Mouse (Mus musculus): ENCODE measurements around the gene Lhpp.

The Lhpp gene

DNA sequence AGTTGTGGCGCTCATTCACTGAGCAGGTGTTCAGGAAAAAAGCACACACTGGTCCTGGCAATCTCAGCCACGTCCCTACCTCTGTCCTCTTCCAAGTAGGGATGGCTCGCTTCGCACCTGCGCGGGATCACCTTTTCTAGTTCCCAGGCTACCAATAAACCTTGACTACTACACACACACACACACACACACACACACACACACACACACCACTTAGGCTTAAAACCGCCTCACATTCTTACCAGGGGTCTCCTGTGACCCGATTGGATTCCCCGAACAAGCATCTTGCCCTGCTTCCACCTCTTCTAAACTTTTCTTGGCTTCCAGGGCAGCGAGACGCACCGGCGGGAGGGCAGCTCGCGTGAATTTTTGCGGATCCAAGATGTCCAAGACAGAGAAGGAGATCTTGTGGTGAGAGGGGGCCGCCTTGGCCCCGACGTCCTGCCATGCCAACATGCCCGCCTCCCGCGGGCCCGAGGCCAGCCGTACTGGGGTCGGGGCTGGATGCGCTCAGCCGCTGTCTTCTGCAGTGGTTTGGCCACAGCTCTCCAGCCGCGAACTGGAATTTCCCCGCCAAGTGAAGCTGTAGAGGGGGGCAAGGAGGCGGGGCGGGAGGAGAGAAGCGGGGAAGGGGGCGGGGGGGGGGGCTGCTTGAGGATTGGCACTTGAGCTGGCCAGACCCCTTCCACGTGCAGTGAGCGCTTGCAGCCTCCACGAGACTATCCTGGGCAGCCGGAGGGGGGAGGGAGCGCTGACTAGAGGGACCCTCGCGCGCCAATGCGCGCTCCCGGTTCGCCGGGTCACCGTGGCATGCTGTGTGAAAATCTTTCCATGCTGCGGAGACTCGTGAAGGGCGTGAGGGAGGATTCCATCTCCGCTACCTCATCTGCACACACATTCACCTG lies 11.1 kb upstream of the Lhpp start, which contains the start of gene Nkx1-2:
Gene Nkx1-2 (minus strand): TSS at position 567 of the 905 bp plus-strand sequence.
- peak; percentile 59 for DNase-seq

DNA sequence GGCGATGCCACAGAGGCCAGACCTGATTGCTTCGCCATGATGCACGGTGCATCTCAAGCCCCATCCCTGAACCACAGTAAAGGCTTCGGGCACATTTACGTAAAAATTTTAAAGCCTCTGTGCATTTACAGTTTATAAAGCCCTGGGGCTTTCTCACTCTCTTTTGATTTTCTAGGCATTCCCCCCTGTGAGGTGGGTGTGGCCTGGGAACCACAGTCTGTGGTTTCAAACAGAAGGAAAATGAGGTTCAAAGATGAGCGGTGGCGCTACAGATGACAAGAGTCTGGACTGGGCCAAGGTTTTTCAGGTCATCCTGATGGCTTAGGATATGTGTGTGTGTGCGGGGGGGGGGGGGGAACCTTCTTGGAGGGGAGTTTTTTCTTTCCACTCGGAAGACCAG lies 10.4 kb upstream of the Lhpp start:
- peak; percentile 21 for DNase-seq

DNA sequence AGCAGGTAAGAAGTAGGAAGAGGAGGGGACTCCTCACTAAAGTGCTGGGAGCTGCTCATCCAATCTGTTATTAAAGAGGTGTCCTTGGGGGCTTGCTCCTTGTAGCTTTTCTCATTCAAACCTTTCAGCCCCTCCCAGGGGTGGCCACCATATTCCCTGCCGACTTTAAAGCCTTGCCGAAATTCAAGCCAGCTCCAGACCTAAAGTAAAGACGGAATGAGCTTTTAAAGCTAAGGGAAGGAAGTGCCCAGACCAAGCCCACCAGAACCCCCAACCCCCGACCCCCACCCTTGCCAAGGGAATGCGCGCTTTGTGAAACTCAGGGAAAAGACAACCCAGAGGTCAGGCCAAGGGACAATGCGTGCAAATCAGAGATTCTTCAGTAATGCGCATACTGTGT lies 9.5 kb upstream of the Lhpp start:
- no peak for DNase-seq

DNA sequence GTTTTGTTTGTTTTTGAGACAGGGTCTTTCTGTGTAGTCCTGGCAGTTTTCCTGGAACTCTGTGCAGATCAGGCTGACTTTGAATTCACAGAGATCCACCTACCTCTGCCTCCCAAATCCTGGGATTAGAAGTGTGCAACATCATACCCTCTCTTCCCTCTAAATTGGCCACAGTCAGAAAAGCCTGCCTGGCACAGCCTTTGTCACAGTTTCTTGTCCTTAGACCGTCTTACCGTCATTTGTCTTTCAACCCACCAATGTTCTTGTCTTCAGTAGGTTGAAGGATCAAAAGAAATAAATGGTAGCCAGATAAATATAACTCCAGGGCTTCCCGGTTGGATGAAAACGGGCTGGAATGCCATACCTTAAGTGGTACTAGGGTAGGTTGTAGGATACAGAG lies 5.7 kb upstream of the Lhpp start:
- DNase-seq = no peak

DNA sequence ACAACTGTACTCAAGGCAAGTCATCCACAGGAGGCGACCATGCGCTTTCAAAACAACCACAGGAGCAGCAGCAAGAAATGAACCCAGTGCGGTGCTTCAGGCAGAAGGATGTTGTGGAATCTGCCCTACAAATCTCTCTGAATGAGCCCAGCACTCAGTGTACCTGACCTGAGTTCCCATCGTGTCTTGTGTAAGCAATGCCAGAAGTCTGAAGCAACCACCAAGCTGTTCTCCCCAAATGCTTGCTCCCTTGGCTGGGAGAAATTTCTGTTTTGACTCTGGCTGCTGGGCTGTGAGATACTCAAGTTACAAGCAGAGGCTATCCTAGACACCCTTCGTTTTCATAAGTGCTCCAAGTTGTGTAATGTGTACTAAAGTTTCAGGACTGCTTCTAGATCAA lies 4.7 kb upstream of the Lhpp start:
- no peak for DNase-seq

DNA sequence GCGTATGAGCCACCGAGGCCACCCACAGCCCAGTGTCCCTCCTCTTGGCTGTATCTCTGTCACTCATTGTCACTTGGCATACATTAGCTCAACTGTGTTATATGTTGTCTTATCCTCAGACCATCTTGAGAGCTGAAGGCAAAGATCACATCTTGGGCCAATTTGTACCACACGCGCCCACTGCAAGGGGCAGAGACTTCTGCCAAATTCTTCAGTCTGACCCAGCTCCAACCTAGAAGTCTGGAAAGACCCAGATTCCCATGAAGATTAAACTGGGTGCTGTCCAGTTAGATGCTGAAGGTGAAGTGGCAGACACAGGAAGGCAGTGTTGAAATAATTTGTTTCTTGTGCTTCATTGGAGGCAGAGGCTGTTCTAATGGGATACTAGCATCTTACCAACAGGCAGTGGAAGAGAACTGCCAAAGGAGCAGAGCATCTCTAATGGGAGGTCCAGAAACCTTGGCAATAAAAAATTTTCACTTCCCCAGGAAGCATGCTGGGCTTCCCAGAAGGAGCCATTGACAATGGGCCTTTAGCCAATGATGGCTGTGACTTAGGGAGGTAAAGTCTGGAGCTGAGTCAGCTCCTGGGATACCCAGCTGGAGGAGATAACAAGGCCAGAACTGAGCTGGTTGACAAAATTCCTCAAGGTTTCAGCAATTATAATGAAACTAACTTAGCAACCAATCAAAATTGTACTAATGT lies 2.0 kb upstream of the Lhpp start:
- DNase-seq = no peak

DNA sequence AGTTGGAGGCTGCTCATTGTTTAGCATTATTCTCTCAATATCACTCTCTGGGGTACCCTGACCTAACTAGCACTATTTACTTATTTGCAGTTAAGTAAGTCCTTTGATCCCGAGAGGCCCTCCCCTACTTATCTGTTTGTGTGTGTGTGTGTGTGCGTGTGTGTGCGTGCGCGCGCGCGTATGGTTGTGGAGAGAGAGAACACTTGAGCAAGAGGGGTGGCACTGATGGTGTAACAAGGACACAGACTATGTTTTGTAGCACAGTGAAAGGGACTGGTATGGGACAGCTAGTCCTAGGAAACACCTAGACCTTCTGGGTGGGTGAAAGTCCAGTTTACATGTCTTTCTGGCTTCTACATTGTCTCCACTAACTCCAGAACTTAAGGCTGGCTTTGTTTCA lies 1.1 kb downstream of the Lhpp start:
- no peak for DNase-seq

DNA sequence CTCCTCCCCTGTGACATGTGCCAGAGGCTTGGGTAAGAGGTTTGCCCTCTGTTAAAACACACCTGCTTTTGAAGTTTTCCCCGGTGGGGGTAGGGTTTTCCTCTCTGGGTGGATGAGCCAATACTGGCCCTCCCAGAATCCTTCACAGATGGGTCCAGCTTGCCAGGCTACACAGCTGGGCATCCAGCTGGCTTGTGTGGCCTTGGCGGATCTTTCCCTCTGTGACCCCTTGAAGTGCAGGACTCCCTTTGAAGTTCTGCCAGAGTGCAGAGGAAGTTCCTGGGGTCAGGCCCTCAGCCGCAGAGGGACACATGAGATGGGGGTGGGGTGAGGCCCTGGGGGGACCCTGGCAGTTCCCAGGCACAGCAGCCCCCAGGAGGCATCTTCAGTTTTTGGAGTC lies 4.9 kb downstream of the Lhpp start:
- no peak for DNase-seq

DNA sequence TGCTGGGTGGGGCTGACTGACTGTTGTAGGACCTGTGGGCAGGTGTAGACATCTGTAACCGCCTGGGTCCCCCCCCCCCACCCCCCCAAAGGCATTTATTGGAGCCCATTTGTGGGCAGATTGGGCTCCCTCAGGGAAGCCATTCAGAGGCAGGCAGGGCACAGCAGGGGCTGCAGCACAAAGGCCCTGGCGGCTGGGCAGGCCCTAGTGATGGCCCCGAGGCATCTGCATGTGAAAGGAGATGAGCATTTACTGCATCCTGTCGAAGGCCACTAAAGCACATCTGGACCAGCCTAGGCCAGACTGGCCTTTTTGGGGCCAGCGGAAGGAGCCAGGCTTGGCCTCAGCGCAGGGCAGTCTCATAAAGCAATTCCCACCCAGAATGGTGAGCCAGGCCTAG lies 6.0 kb downstream of the Lhpp start:
- no peak for DNase-seq

DNA sequence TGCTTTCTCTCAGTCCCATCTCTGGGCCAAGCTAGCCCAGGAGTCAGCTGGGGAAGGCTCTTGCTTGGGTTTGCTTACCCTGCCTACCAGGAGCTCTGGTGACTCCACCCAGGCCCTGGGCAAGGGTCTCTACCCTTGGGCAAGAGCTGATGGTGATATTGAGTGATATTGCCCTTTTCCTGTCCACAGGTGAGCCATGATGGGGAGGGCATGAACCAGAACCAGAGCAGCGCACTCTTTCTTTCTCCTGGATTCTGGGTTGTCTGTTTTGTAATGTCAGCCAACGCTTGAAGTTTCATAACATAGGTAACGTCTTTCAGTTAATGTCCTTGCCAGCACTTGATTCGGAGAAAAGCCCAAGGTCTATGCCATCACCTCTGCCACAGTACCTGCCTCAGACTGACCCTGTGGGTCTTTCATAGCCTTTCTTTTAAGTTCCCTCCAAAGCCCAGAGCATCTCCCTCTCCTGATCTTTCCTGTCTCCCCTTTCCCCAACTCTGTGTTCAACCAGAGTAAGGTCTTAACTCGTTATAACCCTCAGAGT lies 6.7 kb downstream of the Lhpp start:
- no peak for DNase-seq

DNA sequence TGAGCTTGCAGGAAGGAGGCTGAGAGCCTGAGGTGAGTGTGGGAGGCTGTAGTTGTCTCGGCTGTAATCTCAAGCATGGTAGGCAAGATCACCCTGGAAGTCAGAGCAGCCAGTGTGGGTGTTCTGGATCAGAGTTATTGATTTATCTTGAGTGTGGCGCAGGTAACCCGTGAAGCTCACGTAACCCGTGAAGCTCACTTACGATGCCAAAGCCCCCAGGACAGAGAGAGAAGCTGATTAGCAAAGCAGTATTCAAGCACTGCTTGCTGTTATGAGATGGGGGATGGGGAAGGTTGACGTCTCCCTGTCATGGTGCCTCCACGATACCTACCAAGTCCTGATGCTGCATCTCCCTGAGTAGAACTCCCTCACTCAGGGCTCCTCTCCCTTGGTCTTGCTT lies 9.1 kb downstream of the Lhpp start:
- DNase-seq = no peak

DNA sequence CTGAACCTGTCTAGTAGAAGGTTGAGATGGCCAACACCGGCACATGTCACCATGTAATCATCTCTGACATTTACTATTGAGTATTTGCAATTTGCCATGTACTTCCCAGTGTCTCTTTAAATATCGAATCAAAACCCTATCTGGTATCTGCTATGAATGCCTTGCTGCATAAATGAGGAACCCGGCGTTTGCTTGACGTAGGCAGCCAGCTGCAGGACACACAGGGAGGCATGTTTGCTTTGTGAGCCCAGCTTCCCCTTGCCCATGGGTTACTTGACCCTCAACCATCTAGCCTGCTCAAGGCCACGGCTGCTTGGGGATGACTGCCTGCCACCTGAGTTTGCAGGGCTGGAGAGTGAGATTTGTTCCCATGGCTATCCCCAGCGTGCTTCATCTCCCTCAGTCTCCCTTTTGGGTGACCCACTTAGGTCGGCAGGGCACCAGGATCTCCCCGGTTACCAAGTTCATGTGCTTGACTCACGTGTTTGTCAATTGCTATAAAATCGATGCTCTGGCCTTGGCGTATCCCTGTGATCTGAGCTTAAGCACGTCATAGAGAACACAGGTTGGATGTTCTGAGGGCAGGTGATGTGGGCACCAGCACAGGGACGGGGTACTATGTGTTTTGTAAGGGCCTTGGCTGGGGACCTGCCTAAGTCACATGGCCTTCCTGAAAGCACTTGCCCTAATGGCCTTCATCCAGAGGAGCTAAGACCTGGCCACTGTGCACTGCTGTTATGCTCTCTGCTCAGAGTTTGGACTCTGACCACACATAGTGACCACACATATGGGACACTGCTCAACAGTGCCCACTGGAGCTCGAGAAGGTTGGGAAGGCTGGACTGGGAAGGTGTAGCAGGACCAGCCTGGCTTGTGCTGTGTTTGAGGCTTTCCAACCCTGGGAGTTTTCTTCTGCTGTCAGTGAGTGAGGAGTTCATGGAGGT lies 9.8 kb downstream of the Lhpp start:
- DNase-seq = no peak

DNA sequence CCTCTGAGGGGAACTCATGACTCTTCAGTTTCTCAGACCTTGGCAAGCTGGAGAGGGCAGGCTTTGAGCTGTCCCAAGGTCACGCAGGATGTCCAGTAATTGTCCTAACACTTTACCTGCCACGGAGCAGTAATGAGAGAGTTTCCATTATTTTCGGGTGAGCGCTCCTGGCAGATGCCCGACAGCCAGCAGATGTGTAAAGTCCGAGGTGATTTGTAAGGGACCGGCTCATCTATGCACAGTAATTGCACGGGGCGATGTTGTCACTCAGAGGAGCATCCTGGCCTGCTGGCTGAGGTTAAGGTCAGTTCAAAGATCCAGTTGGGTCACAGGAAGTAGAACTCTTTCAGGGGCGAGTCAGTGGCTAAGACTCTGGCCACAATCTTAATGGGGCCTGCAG lies 13.7 kb downstream of the Lhpp start:
- no peak for DNase-seq

DNA sequence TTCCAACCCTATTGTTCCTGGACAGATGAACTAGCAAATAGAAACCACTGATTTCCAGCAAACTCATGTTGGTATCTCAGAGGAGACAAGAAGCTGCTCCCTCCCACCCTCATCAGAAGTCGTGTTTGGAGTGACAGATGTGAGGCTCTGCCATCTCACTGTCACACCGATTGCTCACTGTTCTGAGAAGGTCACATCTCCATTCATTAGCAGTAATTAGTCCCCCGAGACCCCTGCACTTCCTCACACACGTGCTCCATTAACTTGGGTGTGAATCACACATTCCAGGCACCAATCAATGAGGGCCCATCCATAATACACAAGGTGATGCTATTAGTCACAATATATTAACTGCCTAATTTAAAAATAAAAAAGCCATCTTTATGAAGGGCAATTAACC lies 15.7 kb downstream of the Lhpp start:
- peak; percentile 50 for DNase-seq

DNA sequence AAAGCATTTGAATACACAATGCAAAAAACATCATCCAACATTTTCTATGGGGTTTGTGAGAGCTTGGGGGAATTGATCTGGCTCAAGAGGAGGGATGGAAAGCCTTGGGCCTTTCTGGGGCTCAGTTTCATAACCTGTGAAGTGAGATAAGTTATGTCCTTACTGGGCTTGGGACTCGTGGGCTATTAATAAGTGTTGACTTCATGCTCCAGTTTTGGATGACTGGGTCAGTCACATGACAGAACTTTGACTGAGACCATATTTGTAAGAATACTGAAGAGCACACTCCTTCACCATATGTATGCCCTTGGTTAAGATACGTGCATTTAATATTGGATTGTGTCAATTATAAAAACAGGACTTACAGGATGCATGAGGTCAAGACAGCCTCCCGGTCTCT lies 17.0 kb downstream of the Lhpp start:
- no peak for DNase-seq

DNA sequence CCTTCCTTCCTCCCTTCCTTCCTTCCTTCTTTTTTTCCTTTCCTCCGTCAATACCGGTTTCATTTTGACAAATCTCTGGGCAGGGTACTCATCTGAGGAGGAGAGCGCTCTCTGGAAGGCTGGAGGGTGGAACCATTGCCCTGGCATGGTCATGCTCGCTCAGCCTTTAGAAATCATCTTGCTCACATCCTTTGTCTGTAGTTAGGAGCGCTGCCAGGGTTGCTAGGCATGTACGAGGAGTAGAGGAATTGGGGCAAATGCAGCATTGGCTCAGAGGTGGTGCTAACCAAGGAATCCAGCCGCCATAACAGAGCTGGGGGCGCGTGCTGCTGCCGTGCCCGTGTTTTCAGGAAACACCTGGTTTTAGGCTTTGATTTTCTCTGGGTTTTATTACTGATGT lies 20.9 kb downstream of the Lhpp start:
- DNase-seq = no peak

DNA sequence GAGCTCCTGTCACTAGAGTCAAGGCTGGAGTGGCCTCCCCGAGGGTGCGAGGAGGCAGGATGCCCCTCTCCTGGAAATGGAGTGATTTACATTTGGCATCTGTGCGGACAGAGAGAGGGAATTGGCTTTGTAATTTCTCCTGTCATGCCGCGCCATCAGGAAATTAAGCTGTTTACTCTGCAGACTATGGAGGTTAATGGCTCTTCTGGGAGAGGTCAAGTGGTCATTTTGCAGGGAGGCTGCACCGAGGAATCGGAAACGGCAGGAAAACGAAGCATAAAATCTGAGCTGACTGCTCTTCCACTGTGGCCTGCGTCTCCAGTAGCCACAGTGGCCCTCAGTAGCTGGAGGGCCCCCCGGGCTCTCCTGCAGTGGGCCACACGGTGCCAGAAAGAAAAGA lies 26.9 kb downstream of the Lhpp start:
- DNase-seq = no peak

DNA sequence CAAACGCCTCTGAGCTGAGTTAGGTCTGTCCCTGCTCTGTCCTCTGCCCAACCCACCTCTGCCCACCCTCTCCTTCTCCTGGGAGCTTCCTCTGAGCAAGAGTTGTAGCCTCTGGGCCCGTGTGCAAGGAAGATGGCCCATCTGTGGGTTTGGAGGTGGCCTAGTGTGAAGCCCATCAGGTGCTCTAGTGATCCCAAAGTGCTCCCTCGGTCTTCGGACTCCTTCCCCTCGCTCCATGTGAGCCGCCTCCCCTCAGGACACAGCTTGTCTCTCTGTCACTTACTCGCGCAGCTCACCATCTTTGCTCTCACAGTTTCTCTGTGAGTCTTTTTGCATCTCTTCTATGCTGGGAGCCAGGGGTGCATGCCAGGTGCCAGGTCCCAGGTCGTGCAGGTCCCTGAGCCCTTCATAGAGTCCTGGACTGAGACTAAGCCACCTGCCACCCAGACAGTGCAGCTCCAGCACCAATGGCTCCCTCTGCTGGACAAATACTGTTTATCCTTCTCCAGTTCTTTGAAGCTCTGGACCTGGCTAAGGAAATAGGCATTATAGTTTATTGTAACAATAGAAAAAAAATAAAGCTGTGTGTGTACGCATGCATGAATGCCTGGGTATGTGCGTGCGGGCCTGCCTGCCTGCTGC lies 28.1 kb downstream of the Lhpp start:
- DNase-seq = peak; percentile 76

DNA sequence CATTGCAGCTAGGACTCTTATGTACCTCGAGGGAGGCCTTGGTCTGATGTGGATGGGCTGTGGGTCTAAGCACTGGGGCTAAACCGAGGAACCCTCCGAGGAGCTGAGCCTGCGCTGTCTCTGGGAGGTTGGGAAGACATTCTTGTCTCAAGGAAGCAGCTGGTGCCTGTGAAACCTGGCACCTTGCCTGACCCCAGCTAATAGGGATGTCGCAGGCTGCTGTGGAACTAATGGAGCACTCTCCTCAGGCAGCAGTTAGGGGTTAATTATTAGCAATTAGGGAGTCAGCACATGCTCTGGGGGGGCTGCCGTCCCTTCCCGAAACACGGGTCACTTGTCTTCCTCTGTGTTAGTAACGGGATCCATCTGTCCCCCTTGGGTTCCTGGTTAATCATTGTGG lies 30.5 kb downstream of the Lhpp start:
- peak; percentile 79 for DNase-seq

DNA sequence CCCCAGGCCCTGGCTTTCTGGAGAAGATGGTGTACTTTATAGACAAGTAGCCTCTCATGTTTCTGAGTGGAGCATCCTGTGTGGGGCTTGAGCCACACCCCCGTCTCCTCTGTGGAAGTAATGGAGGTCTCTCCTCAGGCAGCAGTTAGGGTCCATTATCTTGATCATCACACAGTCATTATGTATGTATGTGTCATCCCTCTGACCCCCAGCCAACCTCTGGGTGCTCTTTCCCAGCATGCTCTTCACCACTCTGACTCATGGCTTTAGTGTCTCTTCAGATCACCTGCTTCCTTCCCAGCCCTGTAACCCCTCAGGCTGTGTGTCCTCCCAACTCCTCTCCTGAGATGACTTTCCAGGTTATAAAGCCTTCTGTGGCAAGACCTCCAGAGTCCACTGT lies 31.2 kb downstream of the Lhpp start:
- DNase-seq = no peak

DNA sequence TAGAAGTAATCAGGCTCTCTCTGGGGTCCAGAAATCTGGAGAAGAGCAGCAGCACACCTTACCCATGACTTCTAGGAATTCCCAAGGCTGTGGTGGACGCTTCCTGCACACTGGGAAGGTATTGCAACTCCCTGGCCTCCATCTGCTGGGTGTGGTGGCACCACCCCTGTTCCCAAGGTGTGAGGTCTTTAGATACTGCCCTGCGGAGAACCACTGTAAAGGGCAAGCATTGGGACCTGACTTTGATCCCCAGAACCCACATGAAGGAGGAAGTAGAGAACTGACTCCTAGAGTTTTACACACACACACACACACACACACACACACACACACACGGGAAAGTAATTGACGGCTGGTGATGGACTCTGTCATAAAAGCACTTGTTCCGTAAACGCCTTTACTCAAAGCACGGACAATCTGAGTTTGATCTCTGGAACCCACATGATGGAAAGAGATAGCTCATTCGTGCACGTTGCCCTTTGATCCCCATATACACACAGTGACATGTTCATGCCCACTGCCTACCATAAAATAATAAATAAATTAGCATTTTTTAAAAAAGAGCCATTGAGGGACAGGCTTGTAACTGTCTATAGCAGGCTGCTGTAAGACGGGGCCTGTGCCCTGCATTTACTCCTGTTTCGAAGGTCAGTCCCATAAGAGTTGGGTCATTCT lies 34.3 kb downstream of the Lhpp start:
- no peak for DNase-seq

DNA sequence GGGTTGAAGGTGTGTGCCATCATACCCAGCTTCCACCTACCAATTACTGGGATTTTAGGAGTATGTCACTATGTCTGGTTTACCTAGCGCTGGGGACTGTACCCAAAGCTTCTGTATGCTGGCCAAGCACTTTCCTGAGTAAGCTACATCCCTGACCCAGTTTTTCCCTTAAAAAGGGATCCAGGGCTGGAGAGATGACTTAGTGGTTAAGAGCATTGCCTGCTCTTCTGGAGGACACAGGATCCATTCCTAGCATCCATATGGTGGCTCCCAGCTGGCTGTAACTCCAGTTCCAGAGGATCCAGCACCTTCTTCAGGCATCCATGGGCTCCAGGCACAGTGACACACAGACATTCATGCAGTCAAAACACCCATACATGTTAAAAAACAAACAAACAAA lies 36.1 kb downstream of the Lhpp start:
- DNase-seq = no peak

All from retina, postnatal 1 day (tissue).